Mouse (Mus musculus) limb, embryonic 10.5 days (tissue): ENCODE results near the gene Tpte. TPM values are rescaled to one million over a fixed set of nuclear protein-coding genes. Genes with fewer than 3 reads are reported as not detected.

Source experiments
- DNase-seq: peaks from one replicate; pipeline ENCODE4 v3.0.0-alpha.2; 2017; ENCODE audit warnings: low spot score
- H3K27ac ChIP-seq: fragments of 300-500 bp; sonication (generic); 2 replicates; pipeline ENCODE4 v1.5.1; 2016; ENCODE audit warnings: mild to moderate bottlenecking
- H3K27me3 ChIP-seq: fragments of 300-500 bp; sonication (generic); 2 replicates; pipeline ENCODE4 v1.6.1; 2016; ENCODE audit warnings: low read depth, mild to moderate bottlenecking; ENCODE audit not compliant: poor library complexity, severe bottlenecking
- H3K36me3 ChIP-seq: fragments of 300-500 bp; sonication (generic); 2 replicates; pipeline ENCODE4 v1.6.1; 2016; ENCODE audit warnings: mild to moderate bottlenecking, moderate library complexity
- H3K4me1 ChIP-seq: fragments of 300-500 bp; sonication (generic); 2 replicates; pipeline ENCODE4 v1.6.1; 2016
- H3K4me3 ChIP-seq: fragments of 300-500 bp; sonication (generic); 2 replicates; pipeline ENCODE4 v1.5.1; 2016; ENCODE audit warnings: mild to moderate bottlenecking, moderate library complexity
- H3K9me3 ChIP-seq: fragments of 300-500 bp; sonication (generic); replicated peaks from 2 replicates; pipeline ENCODE4 v1.6.1; 2016; ENCODE audit warnings: mild to moderate bottlenecking
- WGBS: fragments of 180-500 bp; shearing (Covaris S2); methylation state at CpG from one replicate; pipeline ENCODE4 v1.1.7; 2016; 5-methylcytosine and 5-hydroxymethylcytosine counted together
- polyA plus RNA-seq: library from polyadenylated mRNA; unstranded; fragments of >200 nt; fragmentation: Nextera tagmentation; extraction: Ambion mirVana; gene quantifications from 2 replicates; pipeline ENCODE4 v1.2.1, GENCODE M21; 2016

Tpte gene
- polyA plus RNA-seq, 1 experiment from 2014 or later = not detected

- Histone ChIP-seq H3K4me3 (peak within 1 kb of the TSS; percentile 85), H3K27ac (peak within 1 kb of the TSS; percentile 91), H3K27me3 (no peaks in the 10 kb centered on the region; the same call in 1 of the 2 replicates), H3K36me3 (peaks cover 15% of the 10 kb centered on the region), H3K4me1 (peaks cover 10% of the 10 kb centered on the region), H3K9me3 (no peaks in the 10 kb centered on the region)
- peak; percentile 86 for DNase-seq
- WGBS = under 1% methylated on average over 25 of the region's 25 CpGs
These were observed 128.1 kb downstream of the Tpte start, which contains the start of gene Mrps31 for GRCm38 (mm10) chr8:22411282-22411702. Mrps31 (plus strand) TSS chr8:22411361.

- WGBS = 27% methylated on average over 8 of the region's 8 CpGs
- peak overlapping the region; percentile 91 for H3K27ac ChIP-seq
- H3K4me3 ChIP-seq = peak overlapping the region; percentile 85
- DNase-seq = no peak
- H3K4me1 ChIP-seq = peaks cover 10% of the 10 kb centered on the region
- peaks cover 22% of the 10 kb centered on the region for H3K36me3 ChIP-seq
- H3K27me3 ChIP-seq = no peaks in the 10 kb centered on the region; the same call in 1 of the 2 replicates
- H3K9me3 ChIP-seq = no peaks in the 10 kb centered on the region
These were observed 128.7 kb downstream of the Tpte start for GRCm38 (mm10) chr8:22411971-22412370.

Other genes starting within 250 kb of the Tpte start
- gene Atp7b, start 223.1 kb upstream of the Tpte start, polyA plus RNA-seq = 0.89 and 1.1 TPM in 2 replicates
- 33.4 and 45.6 TPM in 2 replicates for gene Alg11, start 222.7 kb upstream of the Tpte start, polyA plus RNA-seq
- not detected in 2 replicates for gene Nek5, start 158.4 kb upstream of the Tpte start, polyA plus RNA-seq
- 7.1 TPM in 2 replicates for gene Nek3, start 117.0 kb upstream of the Tpte start, polyA plus RNA-seq
- gene Ckap2, start 97.6 kb upstream of the Tpte start, polyA plus RNA-seq = 41.1 and 43.9 TPM in 2 replicates
- 37.5 and 38.6 TPM in 2 replicates for gene Vps36, start 90.6 kb upstream of the Tpte start, polyA plus RNA-seq
- gene Thsd1, start 56.1 kb upstream of the Tpte start, polyA plus RNA-seq = 11.1 and 11.4 TPM in 2 replicates
- gene Slc25a15, start 115.2 kb downstream of the Tpte start, polyA plus RNA-seq = 18.9 and 20.7 TPM in 2 replicates
- 42.7 and 44.3 TPM in 2 replicates for gene Mrps31, start 127.9 kb downstream of the Tpte start, polyA plus RNA-seq